Mouse (Mus musculus): ENCODE results near the gene Adamtsl4. TPM values are rescaled to one million over a fixed set of nuclear protein-coding genes. Genes with fewer than 3 reads are reported as not detected.

Adamtsl4 gene
- total and polyA plus RNA-seq, 3 experiments, result 39.2 to 51.4 (median 46.2) TPM

- H3K4me3 ChIP-seq, result no peak overlapping the region
- H3K27ac ChIP-seq, result no peak overlapping the region
- WGBS, result 84% methylated on average over 2 of the region's 2 CpGs
- intact Hi-C loops (cut with DNase I), result no loop called here
- TF ChIP-seq CTCF (IDR thresholded peaks at IDR 0.05) (no peak), EP300 (IDR thresholded peaks at IDR 0.05; ENCODE audit: insufficient read depth, low read depth, low read length) (no peak), POLR2A (IDR thresholded peaks at IDR 0.05; ENCODE audit: insufficient read depth, low read depth, low read length) (no peak)
- no peaks in the 10 kb centered on the region for H3K79me2 ChIP-seq (replicated peaks; ENCODE audit: control insufficient read depth, insufficient read depth, low read length)
- no peak for DNase-seq
- H3K9ac ChIP-seq (ENCODE audit: low read depth, low read length), result no peak overlapping the region
- H3K27me3 ChIP-seq (ENCODE audit: control insufficient read depth, insufficient read depth, low read length), result no peaks in the 10 kb centered on the region
- no peaks in the 10 kb centered on the region for H3K4me1 ChIP-seq (ENCODE audit: control insufficient read depth, insufficient read depth, low read length)
- no peaks in the 10 kb centered on the region for H3K36me3 ChIP-seq (ENCODE audit: control insufficient read depth, insufficient read depth, low read length)
Observed at GRCm38 (mm10) chr3:95718153-95718552, 30.4 kb upstream of the Adamtsl4 start.

GRCm38 (mm10) chr3:95716075-95716474 is 28.4 kb upstream of the Adamtsl4 start:
- TF ChIP-seq CTCF (IDR thresholded peaks at IDR 0.05) (no peak), POLR2A (IDR thresholded peaks at IDR 0.05; ENCODE audit: insufficient read depth, low read depth, low read length) (no peak), EP300 (IDR thresholded peaks at IDR 0.05; ENCODE audit: insufficient read depth, low read depth, low read length) (no peak)
- Histone ChIP-seq H3K27me3 (ENCODE audit: control insufficient read depth, insufficient read depth, low read length) (no peaks in the 10 kb centered on the region), H3K4me3 (no peak overlapping the region), H3K36me3 (ENCODE audit: control insufficient read depth, insufficient read depth, low read length) (no peaks in the 10 kb centered on the region), H3K9ac (ENCODE audit: low read depth, low read length) (no peak overlapping the region), H3K4me1 (ENCODE audit: control insufficient read depth, insufficient read depth, low read length) (peaks cover 2% of the 10 kb centered on the region; the same call in 1 of the 2 replicates), H3K27ac (no peak overlapping the region), H3K79me2 (replicated peaks; ENCODE audit: control insufficient read depth, insufficient read depth, low read length) (no peaks in the 10 kb centered on the region)
- 76% methylated on average over 1 of the region's 1 CpGs for WGBS
- intact Hi-C loops (cut with DNase I), result no loop called here
- DNase-seq, result no peak

DNA sequence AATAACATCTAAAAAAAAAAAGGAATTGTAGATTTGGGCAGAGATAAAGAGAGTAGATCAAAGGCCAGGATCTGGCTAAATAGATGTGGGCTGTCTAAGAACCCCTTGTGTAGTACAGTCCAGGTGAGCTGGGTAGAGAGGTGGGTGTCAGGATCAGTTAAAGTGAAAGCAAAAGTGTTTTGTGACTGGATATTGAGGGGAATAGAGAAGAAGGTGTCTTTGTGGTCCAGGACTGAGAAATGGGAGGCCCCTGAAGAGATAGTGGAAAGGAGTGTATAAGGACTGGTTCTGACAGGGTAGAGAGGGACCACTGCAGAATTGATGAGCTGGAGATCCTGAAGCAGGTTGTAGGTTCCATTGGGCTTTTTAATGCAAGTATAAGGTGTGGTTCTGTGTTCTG is 22.2 kb upstream of the Adamtsl4 start:
- no peak overlapping the region for H3K9ac ChIP-seq (ENCODE audit: low read depth, low read length)
- no peak overlapping the region for H3K4me3 ChIP-seq
- H3K27ac ChIP-seq, result no peak overlapping the region
- no peaks in the 10 kb centered on the region for H3K79me2 ChIP-seq (replicated peaks; ENCODE audit: control insufficient read depth, insufficient read depth, low read length)
- H3K36me3 ChIP-seq (ENCODE audit: control insufficient read depth, insufficient read depth, low read length), result no peaks in the 10 kb centered on the region
- intact Hi-C loops (cut with DNase I), result no loop called here
- H3K27me3 ChIP-seq (ENCODE audit: control insufficient read depth, insufficient read depth, low read length), result no peaks in the 10 kb centered on the region
- TF ChIP-seq POLR2A (IDR thresholded peaks at IDR 0.05; ENCODE audit: insufficient read depth, low read depth, low read length) (no peak), EP300 (IDR thresholded peaks at IDR 0.05; ENCODE audit: insufficient read depth, low read depth, low read length) (no peak), CTCF (IDR thresholded peaks at IDR 0.05) (no peak)
- peaks cover 2% of the 10 kb centered on the region; the same call in 1 of the 2 replicates for H3K4me1 ChIP-seq (ENCODE audit: control insufficient read depth, insufficient read depth, low read length)
- no peak for DNase-seq

DNA sequence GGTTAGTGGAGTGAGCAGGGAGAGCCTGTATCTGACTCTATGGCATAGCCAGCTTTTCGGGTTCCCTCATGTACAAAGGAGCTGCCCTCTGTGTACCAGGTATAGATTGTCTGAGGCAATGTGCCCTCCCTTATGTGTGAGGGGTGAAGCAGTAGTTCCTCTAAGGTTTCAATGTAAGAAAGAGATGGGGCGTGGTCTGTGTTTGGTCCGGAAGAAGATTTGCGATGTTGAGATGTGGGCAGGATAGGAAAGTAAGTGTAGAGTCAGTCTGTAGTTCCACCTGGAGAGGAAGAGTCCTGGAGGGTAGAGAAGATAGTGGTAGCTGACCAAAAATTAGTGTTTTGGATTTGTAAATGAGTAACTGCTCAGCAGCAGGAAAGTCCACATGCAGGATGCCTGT is 21.3 kb upstream of the Adamtsl4 start:
- Histone ChIP-seq H3K4me3 (no peak overlapping the region), H3K79me2 (replicated peaks; ENCODE audit: control insufficient read depth, insufficient read depth, low read length) (no peaks in the 10 kb centered on the region), H3K36me3 (ENCODE audit: control insufficient read depth, insufficient read depth, low read length) (no peaks in the 10 kb centered on the region), H3K27ac (no peak overlapping the region), H3K9ac (ENCODE audit: low read depth, low read length) (no peak overlapping the region), H3K4me1 (ENCODE audit: control insufficient read depth, insufficient read depth, low read length) (peaks cover 2% of the 10 kb centered on the region; the same call in 1 of the 2 replicates), H3K27me3 (ENCODE audit: control insufficient read depth, insufficient read depth, low read length) (no peaks in the 10 kb centered on the region)
- TF ChIP-seq POLR2A (IDR thresholded peaks at IDR 0.05; ENCODE audit: insufficient read depth, low read depth, low read length), result no peak
- TF ChIP-seq EP300 (IDR thresholded peaks at IDR 0.05; ENCODE audit: insufficient read depth, low read depth, low read length), result no peak
- intact Hi-C loops (cut with DNase I), result no loop called here
- 92% methylated on average over 4 of the region's 4 CpGs for WGBS
- no peak for DNase-seq

DNA sequence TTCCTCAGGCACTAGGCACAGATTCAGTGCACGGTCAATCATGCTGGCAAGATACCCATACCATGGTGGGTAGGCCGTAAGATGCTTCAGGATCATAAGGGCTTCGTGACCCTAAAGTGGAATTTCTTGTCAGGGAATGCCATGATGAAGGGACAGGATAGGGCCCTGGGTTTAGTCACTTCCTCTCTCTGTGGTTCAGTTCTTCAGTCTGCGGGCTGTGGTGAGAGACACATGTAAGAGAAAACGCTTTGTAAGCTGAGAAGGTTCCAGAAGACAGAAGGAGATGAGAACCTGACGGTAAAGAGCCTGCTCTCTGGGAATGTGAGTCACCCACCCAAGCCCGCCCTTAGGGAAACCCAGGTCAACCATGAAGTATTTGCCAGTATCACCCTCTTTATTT is 19.8 kb upstream of the Adamtsl4 start:
- no peak for DNase-seq
- Histone ChIP-seq H3K4me1 (ENCODE audit: control insufficient read depth, insufficient read depth, low read length) (no peaks in the 10 kb centered on the region), H3K27me3 (ENCODE audit: control insufficient read depth, insufficient read depth, low read length) (no peaks in the 10 kb centered on the region), H3K36me3 (ENCODE audit: control insufficient read depth, insufficient read depth, low read length) (no peaks in the 10 kb centered on the region), H3K9ac (ENCODE audit: low read depth, low read length) (no peak overlapping the region), H3K79me2 (replicated peaks; ENCODE audit: control insufficient read depth, insufficient read depth, low read length) (no peaks in the 10 kb centered on the region), H3K27ac (no peak overlapping the region), H3K4me3 (no peak overlapping the region)
- intact Hi-C loops (cut with DNase I), result no loop called here
- 80% methylated on average over 7 of the region's 7 CpGs for WGBS
- TF ChIP-seq EP300 (IDR thresholded peaks at IDR 0.05; ENCODE audit: insufficient read depth, low read depth, low read length) (no peak), POLR2A (IDR thresholded peaks at IDR 0.05; ENCODE audit: insufficient read depth, low read depth, low read length) (no peak), CTCF (IDR thresholded peaks at IDR 0.05) (no peak)

DNA sequence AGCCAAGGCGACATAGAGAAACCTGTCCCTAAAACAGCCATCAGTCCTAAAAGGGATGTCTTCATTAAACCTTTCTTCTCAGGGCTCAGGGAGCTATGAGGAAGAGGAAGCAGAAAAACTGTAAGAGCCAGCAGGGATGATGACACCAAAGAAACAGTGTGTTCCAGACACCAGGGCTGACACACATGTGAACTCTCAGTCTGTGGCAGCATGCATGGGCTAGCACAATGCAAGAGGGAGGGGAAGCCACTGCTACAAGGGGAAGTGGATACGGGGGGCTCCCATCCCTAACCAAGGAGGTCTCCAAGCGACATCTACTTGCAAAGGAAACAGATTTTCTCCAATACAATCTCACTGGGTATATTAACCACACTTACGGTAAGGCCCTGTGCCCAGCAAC is 18.6 kb upstream of the Adamtsl4 start:
- H3K4me1 ChIP-seq (ENCODE audit: control insufficient read depth, insufficient read depth, low read length), result peaks cover 3% of the 10 kb centered on the region
- no peak for DNase-seq
- peaks cover 5% of the 10 kb centered on the region for H3K36me3 ChIP-seq (ENCODE audit: control insufficient read depth, insufficient read depth, low read length)
- H3K9ac ChIP-seq (ENCODE audit: low read depth, low read length), result no peak overlapping the region
- WGBS, result 92% methylated on average over 4 of the region's 4 CpGs
- no peak for TF ChIP-seq CTCF (IDR thresholded peaks at IDR 0.05)
- TF ChIP-seq POLR2A (IDR thresholded peaks at IDR 0.05; ENCODE audit: insufficient read depth, low read depth, low read length), result no peak
- no peak for TF ChIP-seq EP300 (IDR thresholded peaks at IDR 0.05; ENCODE audit: insufficient read depth, low read depth, low read length)
- intact Hi-C loops (cut with DNase I), result no loop called here
- no peak overlapping the region for H3K27ac ChIP-seq
- no peaks in the 10 kb centered on the region for H3K27me3 ChIP-seq (ENCODE audit: control insufficient read depth, insufficient read depth, low read length)
- no peaks in the 10 kb centered on the region for H3K79me2 ChIP-seq (replicated peaks; ENCODE audit: control insufficient read depth, insufficient read depth, low read length)
- H3K4me3 ChIP-seq, result no peak overlapping the region
